Mouse (Mus musculus): ENCODE results near the gene Hk3. TPM values are rescaled to one million over a fixed set of nuclear protein-coding genes. Genes with fewer than 3 reads are reported as not detected.

Hk3 gene
- 1 to 10 TPM; 1.3 to 2.1 TPM for total RNA-seq (2021)

DNA sequence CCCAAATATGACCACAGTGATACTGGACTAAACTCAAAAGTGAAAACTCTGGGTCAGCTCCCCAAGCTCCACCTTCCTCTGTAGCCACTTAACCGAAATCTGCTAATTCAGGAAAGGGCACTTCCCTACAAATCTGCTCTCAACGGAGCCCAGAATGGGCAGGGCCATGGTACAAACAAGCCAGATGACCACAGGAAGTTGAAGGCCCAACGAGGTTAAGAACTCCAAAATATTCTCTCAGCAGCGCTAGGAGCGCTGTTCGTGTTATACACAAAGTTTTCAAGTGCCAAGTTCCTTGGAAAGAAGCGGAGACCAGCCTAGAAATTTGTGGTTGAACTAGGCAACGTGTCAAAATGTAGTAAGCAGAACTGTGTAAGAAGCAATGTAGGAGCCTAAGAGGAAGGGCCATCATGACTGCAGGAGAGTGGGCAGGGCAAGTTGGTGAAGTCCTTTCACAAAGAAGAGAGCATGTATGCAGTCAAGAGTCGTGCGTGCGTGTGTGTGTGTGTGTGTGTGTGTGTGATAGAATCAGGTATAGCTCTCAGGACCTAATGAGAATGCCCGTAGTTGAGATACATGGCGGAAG, at the start of gene Hk3:
Hk3 (minus strand) TSS at position 192 of the 586 bp plus-strand sequence.
- DNase-seq, result no peak

DNA sequence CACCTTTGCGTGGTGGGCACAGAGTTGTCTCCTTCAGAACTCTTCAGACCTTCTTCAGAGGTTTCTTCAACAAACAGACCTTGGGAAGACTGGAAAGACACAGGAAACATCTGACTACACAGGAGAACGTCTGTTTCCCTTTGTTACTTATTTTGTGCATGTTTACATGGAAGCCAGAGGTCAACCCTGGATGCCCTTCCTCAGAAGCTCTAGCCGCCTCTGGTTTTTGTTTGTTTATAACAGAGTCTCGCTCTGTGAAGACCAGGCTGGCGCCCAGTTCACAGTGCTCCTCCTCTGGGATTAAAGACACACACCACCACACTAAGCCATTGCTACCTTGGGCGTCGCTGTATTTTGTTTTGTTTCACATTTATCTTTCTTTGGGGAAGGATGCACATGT, 48.5 kb upstream of the Hk3 start:
- DNase-seq, result no peak

DNA sequence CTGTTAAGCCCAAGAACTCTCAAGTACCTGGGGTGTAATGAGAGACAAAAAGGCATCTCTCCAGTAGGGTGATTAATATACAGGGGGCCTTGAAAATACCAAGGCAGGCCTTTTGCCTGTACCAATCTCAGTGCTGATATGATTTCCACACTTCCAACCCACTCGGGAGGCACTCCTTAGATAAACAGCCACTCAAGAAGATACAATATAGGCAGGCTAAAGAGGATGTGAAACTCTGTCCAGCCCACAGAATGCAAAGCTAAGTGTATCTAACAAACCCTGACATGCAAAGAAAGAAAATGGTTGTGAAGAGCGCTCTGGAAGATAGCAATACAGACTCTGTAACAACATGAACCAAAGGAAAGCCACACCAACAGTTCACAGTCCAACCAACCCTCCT, 42.1 kb upstream of the Hk3 start:
- DNase-seq, result no peak

DNA sequence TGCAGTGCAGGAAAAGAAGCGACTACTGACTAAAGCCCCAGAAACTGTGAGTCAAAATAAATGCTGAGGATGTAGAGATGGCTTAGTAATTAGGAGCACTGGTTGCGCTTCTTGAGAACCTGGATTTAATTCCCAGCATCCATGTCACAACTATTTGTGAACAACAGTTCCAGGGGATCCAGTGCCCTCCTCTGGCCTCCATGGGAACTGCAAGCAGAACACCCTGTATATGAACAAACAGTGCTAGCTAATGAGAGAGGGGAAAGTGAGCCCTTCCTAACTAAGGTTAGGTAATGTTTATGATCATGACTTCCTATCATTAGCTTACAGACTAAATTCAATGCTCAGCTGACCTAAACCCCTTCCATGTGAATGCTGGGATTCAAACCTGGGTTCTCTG, 36.9 kb upstream of the Hk3 start:
- DNase-seq, result no peak

DNA sequence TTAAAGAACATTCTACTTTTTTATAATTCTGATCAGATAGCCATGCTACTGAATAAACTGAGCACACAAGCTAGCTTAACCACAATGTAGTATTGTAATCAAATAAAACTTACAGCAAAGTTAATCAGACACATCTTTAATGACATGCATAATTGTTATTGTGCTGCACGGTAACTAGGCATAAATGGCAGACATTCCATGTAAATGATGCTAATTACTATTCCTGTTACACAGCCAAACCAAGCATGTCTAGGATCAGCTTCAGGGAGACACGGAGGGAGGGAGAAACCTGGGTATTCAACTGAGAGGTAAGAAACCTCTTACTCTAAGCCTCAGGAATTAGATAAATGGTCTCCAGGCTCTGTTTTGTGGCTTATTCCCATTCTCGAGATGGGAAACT, 26.5 kb upstream of the Hk3 start:
- DNase-seq, result no peak

DNA sequence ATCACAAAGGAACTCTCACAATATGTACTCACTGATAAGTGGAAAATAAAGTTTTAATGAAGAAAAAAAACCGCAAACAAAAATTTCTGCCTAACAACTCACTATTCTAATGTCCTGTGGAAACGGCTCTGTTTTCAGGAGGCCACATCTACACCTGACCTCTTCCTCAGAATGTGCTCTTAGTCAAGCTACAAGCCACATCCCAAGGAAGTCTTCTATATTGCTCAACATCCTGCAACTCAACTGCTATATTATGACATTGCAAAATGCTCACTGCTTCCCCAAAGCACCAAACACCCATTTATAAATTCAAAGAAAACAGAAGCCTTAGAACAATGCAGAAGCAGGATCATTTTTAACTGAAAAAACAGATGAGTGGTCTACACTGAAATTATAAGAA, 18.8 kb upstream of the Hk3 start:
- DNase-seq, result no peak

DNA sequence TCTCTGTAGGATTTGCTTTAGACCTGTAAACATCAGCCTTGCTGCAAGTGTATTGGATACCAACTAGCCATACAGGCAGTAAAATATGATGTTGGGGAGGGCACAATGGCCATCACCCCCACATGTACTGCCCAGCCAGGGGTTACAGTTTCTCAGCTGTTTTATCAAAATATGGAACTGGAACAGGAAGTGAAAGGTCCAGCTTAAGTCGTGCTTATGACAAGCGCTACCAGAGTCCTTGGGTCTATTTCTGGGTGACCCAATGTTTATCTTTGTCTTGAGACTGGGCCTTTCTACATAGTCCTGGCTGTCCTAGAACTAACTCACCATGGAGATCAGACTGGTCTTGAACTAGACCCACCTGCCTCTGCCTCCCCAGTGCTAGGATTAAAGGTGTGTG, 3.0 kb upstream of the Hk3 start:
- no peak for DNase-seq

DNA sequence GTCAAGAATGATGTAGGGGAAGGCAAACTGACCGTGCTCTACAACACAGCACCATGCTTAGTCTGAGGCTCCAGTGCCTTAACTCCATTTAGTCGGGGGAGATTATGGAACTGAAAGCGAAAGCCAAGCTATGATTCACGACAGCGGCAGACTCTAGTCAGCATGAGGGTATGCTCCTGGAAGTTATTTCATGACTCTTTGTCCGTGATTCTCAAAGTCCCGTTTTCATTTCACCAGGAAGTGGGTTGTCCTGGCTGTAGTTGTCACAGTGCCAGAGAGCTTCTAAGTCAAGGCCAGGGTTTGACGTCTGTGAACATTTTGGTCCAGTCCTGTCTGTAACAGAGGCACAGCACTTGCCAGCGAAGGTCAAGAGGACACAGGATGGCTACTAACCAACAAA, 1.5 kb upstream of the Hk3 start:
- DNase-seq, result no peak

DNA sequence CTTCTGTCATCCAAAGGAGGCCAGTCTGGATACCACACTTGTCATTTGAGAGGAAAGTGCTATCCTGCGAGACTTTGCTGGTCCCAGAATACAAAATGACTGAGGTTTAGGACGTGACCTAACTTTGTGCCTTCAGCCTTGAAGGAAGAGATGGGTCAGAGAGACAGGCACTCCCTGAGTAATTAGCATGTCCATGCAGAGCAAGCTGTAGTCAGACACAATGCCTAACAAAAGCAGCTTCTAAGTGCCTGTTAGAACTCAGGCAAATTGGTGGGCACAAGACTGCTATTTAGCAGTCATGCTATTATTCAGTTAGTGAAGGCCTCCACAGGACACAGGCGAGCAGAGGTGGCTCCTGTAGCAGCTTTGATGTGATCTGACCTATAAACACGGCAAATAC, 1.1 kb upstream of the Hk3 start:
- DNase-seq, result no peak

DNA sequence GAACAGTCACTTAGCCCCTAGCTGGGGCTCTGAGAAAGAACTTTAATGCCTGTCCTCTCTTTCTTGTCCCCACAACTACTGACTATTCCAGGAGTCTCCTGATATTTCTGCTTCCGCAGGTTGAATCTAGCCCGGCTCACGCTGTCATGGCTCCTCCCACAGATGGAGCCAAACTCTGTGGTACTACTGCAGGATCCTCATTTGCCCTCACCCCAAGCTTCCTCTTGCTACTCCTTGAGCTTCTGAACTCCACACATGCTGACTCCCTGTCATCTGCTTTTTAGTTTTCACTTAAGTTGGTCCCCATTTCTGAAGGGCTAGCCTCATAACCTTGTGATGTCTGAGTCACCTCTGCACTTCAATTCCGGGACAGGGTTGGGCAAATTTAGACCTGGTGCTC, 1.1 kb downstream of the Hk3 start:
- no peak for DNase-seq

DNA sequence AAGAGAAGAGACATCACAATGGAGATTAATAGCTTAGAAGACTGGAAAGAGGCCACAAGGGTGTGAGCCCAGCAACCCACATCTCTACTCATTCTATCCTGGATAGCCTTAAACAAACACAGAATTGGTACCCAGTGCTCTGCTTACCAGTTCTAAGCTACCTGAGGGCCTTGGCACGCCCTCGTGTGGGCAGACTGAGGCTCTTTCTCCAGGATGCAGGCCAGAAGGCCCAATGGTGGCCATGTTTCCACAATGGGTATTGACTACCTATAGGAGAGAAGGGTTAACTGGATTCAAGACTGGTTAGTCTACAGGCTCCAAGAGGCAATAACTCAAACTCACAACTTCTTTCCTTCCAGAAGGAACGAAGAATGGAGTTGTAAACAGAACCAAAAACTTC, 2.0 kb downstream of the Hk3 start:
- DNase-seq, result no peak

DNA sequence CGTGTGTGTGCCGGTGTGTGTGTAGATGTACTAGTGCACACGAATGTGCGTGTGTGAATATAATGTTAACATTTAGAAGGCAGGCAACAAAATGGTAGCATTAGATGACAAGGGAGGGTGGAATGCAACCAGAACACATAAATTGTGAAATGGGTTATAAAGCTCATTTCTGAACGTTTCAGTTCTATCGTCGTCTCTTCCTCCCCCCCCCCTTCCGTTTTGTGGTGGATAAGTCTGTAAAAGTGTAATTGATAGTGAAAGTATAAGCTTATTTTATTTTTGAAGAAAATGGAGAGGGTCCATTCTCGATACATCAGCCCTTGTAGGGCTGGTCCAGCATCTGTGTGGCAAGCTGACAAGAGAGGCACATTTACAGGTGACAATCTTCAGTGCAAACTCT, 2.5 kb downstream of the Hk3 start:
- DNase-seq, result no peak

DNA sequence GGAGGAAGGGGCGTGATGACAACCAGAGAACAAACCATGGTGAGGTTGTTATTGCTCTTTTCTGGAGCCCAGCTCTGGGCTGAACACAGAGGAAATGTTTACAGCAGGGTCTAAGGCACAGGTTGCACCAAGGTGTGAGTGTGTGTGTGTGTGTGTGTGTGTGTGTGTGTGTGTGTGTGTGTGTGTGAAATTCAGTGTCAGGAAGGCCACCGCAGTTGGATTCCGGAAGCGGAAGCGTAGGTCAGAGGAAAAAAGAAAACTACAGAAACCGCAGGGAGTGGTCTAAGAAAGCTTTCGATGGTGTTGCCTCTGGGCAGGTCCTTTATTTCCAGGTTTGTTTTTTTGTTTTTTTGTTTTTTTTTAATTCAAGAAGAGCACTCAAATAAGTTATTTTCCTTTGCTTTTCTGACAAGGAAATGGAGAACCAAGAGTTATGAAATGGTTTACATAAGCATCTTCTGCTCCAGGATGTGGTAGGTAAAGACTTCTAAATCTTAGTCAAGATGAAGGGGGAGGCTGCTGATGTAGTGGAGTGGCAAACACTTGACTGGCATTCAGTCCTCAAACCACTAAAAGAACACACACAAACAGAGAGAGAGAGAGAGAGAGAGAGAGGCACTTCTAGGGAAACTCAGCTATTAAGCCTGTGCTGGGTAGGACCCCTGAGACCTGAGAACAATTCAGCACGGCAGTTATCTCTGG, 3.1 kb downstream of the Hk3 start:
- no peak for DNase-seq

DNA sequence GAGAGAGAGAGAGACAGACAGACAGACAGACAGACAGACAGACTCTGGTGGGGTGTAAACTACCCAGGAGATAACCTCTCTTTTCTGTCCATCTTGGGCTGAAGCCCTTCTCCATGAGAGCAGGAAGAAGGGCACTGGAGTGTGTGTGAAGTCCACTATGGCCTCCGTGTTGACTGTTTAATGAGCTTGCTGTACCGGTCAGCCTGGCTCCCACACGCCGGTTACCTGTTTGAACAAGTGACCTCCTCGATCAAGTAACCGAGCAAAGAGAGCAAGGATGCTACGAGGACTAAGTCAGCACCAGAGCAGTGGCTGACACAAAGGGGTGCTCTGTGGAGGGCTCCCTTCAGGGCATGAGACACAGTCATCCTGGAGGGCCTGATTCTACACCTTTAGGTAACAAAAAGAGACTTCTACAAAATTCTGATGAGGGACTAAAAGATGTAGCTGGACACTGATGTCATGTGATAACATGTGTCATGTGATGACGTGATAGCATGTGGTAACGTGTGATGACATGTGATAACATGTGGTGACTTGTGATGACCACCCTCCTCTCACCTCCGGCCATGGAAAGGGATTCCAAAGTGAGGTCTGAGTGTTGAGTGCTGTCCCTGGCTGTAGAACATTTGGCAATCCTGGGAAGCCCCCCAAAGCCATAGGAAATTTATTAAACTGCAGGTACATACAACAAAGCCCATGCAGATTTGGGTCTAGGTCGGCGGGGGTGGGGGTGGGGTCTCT, 3.9 kb downstream of the Hk3 start:
- no peak for DNase-seq

DNA sequence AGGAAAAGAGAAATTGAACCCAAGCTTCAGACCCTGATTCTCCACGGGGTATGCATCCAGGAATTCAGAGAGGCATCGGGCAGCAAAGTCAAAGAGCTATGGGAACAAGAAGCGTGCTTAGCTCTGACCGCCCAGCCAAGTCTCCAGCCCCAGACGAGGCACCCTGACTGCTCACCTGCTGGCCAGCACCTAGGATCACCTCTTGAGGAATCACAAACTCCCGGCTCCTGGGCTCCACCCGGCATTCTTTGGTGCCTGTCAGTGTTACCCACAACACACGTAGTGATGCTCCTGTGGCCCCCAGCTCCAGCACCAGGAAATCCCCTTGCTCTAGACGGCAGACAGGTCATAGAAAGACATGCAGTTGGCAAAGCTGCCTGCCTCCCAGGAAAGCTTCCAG, 6.7 kb downstream of the Hk3 start:
- DNase-seq, result no peak

DNA sequence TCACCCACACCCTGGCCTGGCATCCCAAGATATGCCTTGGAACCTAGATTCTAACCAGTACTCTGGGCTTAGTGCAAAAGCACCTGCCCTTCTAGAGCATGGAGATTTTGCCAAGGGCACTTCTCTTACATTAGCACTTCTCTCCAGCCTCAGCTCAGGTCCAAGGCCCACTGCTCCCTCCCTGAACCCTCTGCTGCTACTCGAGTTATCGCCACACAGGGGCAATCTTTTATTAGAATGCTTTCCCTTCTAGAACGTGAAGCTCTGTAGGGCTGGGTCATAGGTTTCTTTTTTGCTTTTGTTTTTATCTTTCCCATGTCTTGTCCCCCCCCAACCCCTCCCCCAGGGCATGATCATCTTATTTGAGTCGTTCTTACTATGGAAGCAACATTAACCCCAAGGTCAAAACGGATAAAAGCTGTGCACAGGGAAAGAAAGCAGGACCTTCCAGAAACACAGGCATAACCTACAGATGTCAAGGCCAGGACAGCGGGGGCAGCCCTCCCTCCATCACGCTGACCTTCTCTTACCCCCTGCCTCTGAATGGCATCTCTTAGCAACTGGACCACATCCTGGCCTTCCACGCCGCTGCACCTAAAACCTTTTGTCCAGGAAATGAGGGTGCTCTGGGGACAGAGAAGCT, 7.4 kb downstream of the Hk3 start:
- no peak for DNase-seq

DNA sequence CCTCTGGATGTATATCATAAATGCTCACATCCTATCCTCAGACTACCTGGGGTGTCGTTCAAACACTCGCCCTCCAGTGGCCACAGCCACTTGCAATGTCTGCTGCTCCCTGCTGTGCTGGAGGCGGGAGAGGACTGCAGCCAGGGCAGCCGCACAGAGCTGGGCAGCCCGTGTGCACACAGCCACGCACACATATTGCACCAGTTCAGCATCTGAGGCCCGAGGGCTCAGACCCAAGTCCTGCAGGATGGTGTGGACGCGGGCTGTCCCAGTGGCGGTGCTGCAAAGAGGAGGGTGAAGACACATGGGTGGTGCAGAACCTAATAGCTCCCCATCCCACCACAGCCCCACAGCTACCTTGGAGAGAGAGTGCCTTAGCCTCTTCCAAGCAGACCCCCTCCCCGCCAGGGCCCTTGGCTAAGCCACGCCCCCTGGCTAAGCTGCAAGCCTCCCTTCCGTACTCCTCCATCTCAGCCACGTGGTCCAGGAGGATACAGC, 9.2 kb downstream of the Hk3 start:
- DNase-seq, result no peak

DNA sequence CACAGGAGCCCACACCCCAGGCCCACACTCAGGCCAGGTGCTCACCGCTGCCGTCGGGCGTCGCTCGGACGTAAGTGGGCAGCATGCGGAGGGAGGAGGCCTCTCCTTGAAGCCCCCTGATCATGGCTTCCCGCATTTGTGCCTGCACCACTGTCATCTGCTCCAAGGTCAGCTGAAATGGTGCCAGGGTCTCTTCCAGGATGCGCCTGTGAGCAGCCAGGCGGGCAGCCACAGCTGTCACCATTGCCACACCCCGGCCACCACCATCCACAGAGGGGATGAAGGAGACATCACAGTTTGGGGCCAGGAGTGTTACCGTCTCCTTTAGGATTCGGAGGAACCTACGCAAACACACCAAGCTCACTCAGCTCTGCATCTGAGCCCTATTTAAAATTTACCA, 10.1 kb downstream of the Hk3 start:
- no peak for DNase-seq

DNA sequence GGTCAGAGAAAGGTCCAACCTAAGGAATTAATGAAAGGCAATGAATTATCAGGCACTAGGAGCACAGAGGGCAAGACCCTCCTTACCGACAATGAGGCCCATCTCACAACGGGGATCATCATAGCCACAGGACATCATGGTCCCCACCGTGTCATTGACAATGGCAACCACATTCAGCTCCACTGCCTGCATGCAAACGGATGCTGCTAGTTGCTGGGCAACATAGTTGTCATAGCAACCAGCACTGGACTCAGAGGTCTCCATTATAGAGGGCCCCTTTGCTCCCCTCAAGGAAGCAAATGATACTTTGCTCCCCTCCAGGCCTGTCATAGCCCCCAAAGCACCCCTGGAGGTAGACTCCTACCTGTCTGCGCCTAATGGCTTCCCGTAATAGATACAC, 12.6 kb downstream of the Hk3 start:
- peak in 1 of 2 experiments; percentile 2 for DNase-seq

DNA sequence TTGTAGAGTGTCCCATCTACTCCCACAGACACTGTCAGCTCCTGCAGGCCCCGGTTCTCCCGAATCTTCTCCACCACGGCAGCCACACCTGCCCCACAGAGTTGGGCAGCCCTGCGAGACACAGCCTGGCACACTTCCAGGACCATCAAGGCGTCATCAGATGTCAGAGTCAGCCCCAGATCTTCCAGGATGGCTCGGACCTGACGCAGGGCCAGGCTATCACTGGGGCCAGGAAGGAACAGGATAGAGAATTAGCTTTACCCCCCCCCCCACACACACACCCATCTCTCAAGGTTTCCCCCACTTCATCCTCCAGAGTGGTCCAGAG, 14.8 kb downstream of the Hk3 start:
- no peak for DNase-seq

DNA sequence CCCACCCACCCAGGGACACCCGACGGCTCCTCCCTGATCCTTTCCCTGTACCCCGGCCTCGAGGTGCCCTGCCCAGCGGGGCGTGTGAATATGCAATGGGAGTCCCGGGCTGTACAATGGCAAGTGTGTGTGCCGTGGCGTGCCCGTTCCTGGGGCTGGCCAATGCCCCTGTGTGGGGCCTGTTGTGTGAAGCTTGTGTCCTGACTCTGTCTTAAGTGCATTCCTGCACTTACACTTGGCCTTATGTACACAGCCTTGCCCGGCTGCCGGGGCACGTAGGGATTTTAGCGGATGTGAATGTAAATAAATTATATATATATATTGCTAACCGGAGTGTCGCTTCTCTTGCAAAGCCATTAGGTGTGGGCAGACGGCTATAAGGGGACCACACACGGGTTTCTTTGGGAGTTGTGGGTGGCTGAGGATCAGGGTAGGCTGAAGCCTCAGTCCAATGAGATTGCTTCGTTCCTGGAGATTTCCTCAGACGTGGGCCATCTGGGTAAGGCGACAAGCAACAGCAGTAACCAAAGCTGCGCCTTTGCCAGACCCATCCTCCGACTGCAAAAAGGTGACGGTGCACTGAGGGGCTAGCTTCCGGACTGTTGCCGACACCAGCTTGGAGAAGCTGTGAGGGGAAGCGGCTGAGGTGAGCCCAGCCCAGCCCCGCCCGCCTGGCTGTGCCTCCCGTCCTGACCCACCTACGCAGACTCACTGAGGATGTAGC, 15.3 kb downstream of the Hk3 start:
- peak in 1 of 2 experiments; percentile 20 for DNase-seq

DNA sequence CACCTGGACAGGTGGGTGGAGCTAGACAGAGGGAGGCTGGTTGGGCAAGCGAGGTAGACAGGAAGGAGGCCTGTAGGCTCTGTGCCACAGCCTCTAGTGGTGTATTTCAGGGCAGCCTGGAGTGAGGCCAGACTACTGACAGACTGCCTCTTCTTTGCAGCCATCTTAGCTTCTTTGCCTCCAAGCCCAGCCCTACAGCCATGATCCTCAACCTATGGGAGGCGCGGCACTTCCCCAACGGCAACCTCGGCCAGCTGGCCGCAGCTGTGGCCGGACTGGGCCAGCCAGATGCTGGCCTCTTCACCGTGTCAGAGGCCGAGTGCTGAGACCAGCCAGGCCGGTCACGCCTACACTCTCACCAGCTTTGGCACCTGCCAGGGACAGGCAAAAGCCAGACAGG, 16.5 kb downstream of the Hk3 start:
- DNase-seq, result peak in 1 of 2 experiments; percentile 7

DNA sequence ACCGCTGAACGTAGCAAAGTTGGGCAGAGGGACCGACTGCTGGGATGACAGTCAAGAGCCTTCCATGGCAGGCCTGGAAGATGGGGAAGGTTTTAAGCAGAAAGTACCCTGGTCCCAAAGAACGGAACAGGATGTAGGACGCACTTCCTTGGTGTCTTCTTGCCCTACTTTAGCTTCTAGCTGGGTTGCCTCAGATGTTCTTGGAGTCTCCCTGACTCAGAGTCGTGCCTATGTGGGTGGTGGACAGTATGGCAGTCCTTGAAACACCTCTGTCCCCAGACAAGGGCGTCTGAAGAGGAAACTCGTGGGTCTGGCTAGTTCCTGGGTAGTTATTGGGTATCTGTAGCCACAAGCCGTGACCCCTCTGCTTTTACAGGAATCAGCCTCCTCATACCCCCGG, 19.1 kb downstream of the Hk3 start:
- DNase-seq, result no peak

Measured in layer of hippocampus, postnatal 36 days (tissue).